Mouse (Mus musculus) erythroblast, embryonic 14.5 days (primary cell): ENCODE measurements around the gene Ttc16.

Experiments
- GATA1 ChIP-seq: IDR thresholded peaks from 2 replicates; pipeline ENCODE4 v1.6.1; 2012; ENCODE audit warnings: low read length, inconsistent platforms, mixed read lengths
- TAL1 ChIP-seq: IDR thresholded peaks from 3 replicates; pipeline ENCODE4 v1.6.1; 2012; ENCODE audit warnings: low read length, inconsistent platforms, mixed read lengths

DNA sequence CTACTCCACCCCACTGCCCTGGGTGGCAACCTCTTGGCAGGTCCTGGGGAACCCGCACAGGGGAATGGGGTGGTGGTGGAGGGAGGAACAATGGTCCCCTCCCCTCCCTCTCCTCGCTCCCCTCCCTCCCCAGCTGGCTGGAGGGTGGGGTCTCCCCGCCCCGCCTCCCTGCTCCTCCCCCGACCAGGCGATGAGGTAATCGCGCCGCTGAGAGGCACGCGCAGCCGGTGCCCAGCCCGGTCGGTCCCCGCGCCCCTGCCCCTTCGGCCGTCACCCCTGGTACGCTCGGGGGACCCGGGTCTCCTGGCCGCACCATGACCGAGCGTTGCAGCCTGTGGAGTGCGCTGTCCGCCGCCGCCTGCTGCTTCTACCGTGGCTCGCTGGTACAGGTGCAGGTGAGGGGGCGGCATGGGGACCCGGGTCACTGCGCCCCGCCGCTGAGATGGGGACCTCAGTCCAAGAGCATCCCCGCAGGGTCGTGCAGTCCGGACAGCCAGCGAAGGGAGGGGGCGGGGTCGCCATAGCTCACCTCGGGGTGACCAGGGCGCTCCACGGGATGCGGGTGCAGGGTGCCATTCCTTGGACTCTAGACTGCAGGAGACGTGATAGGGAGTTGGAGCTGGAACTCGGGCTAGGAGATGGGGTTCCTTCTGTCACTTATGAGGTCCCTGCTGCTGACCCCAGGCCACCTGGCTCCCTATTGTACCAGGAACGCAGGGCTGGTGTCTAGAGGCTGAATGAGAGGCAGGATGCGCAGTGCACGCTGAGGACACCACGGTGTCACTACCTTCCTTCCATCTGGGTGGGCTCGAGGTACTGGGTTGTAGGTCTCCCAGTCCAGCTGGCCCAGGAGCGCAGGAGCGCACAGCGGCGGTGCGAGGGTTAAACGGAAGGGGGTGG, 33.9 kb downstream of the Ttc16 start:
- TF ChIP-seq GATA1: no peak
- TF ChIP-seq TAL1: no peak
